Mouse (Mus musculus): ENCODE data around the gene Triml2. TPM values are rescaled to one million over a fixed set of nuclear protein-coding genes. Genes with fewer than 3 reads are reported as not detected.

Gene Triml2
- polyA plus RNA-seq, 1 experiment from 2014 or later: not detected

DNA sequence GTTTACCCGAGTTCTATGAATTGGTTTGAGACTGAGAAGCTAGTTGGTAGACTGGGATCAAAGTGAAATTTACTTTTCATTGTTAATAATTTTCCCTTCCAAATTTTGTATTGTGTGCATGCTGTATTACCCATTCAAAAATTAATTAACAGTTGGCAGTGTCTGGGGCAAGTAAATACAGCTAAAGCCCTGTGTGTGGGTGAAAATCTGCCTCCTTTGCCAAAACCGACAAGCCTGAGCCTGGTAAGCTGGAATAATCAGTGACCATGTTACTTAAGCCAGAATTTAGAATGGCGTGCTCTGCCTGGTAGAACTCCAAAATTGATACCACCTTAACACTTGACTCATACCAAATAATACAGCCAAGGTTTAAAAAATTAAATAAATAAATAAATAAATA, 63.0 kb downstream of the Triml2 start:
- Histone ChIP-seq H3K9me3 (replicated peaks; ENCODE audit: low read length) (no peaks in the 10 kb centered on the region), H3K27ac (no peak overlapping the region), H3K27me3 (ENCODE audit: insufficient read depth, low read length) (no peaks in the 10 kb centered on the region), H3K9ac (ENCODE audit: low read depth, low read length) (no peak overlapping the region), H3K4me1 (replicated peaks; ENCODE audit: insufficient read depth, low read length) (no peaks in the 10 kb centered on the region), H3K4me3 (replicated peaks; ENCODE audit: low read depth, low read length) (no peak overlapping the region), H3K4me2 (ENCODE audit: low read length) (no peak overlapping the region), H3K36me3 (ENCODE audit: insufficient read depth, low read length) (no peaks in the 10 kb centered on the region)
- no peak for DNase-seq (ENCODE audit: low spot score)
- no peak for ATAC-seq (replicated peaks; ENCODE audit: low FRiP score, low read depth)
- TF ChIP-seq CTCF (IDR thresholded peaks at IDR 0.05; ENCODE audit: low read depth): no peak
- 85% methylated on average over 3 of the region's 3 CpGs for WGBS

Other genes with a start within 250 kb of the Triml2 start
- gene Triml1, start 39.1 kb upstream of the Triml2 start, polyA plus RNA-seq (2015; fragmentation: Nextera tagmentation; extraction: Ambion mirVana): not detected in 2 replicates
- gene Zfp42, start 126.4 kb downstream of the Triml2 start, polyA plus RNA-seq (2015; fragmentation: Nextera tagmentation; extraction: Ambion mirVana): not detected in 2 replicates